Mouse (Mus musculus): ENCODE measurements around the gene Pdlim5. TPM values are rescaled to one million over a fixed set of nuclear protein-coding genes. Genes with fewer than 3 reads are reported as not detected.
A peak's percentile ranks its signal among the peaks of the same experiment; 100 is the strongest.

Gene Pdlim5
- total and polyA plus RNA-seq, 3 experiments: 508 to 668 (median 609) TPM

DNA sequence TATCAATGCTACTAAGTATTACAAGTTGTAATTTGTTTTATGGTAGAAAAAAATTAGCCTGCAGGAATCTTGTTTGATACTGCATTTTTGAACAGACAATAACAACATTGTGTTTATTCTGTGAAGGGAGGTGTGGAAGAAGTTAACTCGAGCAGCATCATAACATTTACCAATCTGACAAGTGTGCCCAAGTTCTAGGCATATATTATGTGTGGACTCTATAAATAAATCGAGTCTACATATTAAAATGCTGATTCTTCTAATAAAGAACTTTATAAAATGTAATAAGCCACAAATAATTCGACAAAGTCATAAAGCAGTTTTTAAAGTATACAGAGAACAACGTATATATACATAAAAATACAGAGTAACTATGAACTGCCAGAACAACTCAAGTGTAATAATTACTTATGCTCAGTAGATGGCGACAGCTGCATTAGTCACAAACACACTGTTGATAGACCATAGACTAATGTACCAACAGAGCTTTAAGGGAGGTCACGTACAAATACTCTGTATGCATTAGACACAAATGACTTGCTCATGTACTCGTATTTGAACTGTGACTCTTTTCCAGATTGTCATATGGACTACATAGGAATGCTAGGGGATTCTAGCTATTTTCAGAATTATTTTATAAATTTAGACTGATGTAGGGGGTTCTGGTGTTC is 100.7 kb downstream of the Pdlim5 start:
- Histone ChIP-seq H3K27ac (no peak overlapping the region), H3K4me3 (no peak overlapping the region), H3K9ac (ENCODE audit: low read depth, low read length) (no peak overlapping the region), H3K4me1 (ENCODE audit: control insufficient read depth, insufficient read depth, low read length) (peaks cover 4% of the 10 kb centered on the region), H3K36me3 (ENCODE audit: control insufficient read depth, insufficient read depth, low read length) (no peaks in the 10 kb centered on the region), H3K79me2 (replicated peaks; ENCODE audit: control insufficient read depth, insufficient read depth, low read length) (no peaks in the 10 kb centered on the region), H3K27me3 (ENCODE audit: control insufficient read depth, insufficient read depth, low read length) (no peaks in the 10 kb centered on the region)
- TF ChIP-seq POLR2A (IDR thresholded peaks at IDR 0.05; ENCODE audit: insufficient read depth, low read depth, low read length) (no peak), EP300 (IDR thresholded peaks at IDR 0.05; ENCODE audit: insufficient read depth, low read depth, low read length) (no peak), CTCF (IDR thresholded peaks at IDR 0.05) (peak; percentile 91)
- 22% methylated on average over 7 of the region's 7 CpGs for WGBS
- intact Hi-C loops (cut with DNase I): loop anchor here (1.0 to 2.0 kb wide), 2 partner anchors 100 to 149 kb away; partner anchors contain the start of gene Pdlim5
- no peak for DNase-seq

DNA sequence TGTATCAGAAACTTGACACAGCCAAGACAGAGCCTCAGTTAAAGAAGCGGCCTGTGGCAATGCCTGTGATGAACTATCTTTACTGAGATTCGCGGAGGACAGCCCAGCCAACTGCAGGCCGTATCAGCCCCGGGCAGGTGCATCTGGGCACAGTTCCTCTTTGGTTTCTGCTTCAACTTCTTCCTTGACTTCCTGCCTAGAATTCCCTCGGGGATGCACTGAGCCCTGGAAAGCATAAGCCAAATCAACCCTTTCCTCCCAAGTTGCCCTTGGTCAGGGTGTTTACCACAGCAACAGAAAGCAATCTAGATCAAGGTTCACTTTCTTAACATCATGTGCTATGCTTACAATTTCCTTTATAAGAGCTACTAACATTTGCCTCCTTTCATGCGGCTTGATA is 101.9 kb downstream of the Pdlim5 start:
- no peak for DNase-seq
- no peak for TF ChIP-seq POLR2A (IDR thresholded peaks at IDR 0.05; ENCODE audit: insufficient read depth, low read depth, low read length)
- no peak for TF ChIP-seq CTCF (IDR thresholded peaks at IDR 0.05)
- TF ChIP-seq EP300 (IDR thresholded peaks at IDR 0.05; ENCODE audit: insufficient read depth, low read depth, low read length): no peak
- intact Hi-C loops (cut with DNase I): no loop called here

DNA sequence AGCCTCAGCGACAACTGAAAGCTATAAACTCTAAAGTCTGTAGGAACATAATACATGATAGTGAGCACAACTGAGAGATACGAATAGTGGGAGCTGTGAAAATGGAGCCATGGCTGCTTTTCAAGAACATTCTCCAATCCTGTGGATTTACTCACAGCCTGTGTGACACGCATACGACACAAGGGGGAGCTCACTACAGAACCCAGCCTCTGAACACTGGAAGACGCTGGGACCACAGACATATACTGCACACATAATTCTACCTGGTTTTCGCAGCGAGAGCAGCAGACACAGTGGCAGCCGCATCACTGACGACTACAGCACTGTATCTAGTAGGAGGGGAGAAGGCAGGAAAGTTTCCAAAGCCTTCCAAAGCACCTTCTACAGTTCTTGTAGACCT is 112.8 kb downstream of the Pdlim5 start:
- H3K4me3 ChIP-seq: no peak overlapping the region
- intact Hi-C loops (cut with DNase I): loop anchor here (1.0 kb wide), 1 partner anchor 194 kb away; no protein-coding TSS in a partner anchor

More for the DNA sequence above, 101.9 kb downstream of the Pdlim5 start:
- 24% methylated on average over 7 of the region's 7 CpGs for WGBS
- Histone ChIP-seq H3K27me3 (ENCODE audit: control insufficient read depth, insufficient read depth, low read length) (no peaks in the 10 kb centered on the region), H3K36me3 (ENCODE audit: control insufficient read depth, insufficient read depth, low read length) (no peaks in the 10 kb centered on the region), H3K79me2 (replicated peaks; ENCODE audit: control insufficient read depth, insufficient read depth, low read length) (no peaks in the 10 kb centered on the region), H3K4me1 (ENCODE audit: control insufficient read depth, insufficient read depth, low read length) (peaks cover 4% of the 10 kb centered on the region), H3K4me3 (no peak overlapping the region), H3K9ac (ENCODE audit: low read depth, low read length) (no peak overlapping the region), H3K27ac (no peak overlapping the region)

DNA sequence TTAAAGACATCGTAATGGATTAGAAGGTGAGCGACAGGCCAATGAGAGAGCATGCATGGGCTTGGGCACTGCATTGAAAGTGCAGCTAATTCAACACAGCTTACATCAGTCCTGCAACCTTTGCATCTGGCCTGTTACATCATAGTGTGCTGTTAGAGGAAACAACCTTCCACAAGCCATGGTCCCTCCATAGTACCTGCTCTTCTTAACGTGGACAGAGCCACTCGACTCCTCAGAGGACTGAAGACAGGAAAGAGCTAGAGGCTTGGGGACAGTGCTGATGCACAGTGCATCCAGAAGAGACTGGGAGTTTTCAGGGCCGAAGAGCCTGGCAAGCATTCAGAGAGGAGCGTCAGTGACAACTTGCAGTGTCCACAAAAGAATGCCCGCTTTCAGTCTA is 113.8 kb downstream of the Pdlim5 start:
- intact Hi-C loops (cut with DNase I): loop anchor here (1.0 kb wide), 1 partner anchor 195 kb away; no protein-coding TSS in a partner anchor
- TF ChIP-seq EP300 (IDR thresholded peaks at IDR 0.05; ENCODE audit: insufficient read depth, low read depth, low read length) (no peak), POLR2A (IDR thresholded peaks at IDR 0.05; ENCODE audit: insufficient read depth, low read depth, low read length) (no peak), CTCF (IDR thresholded peaks at IDR 0.05) (no peak)
- H3K79me2 ChIP-seq (replicated peaks; ENCODE audit: control insufficient read depth, insufficient read depth, low read length): no peaks in the 10 kb centered on the region
- 81% methylated on average over 7 of the region's 7 CpGs for WGBS
- no peaks in the 10 kb centered on the region for H3K27me3 ChIP-seq (ENCODE audit: control insufficient read depth, insufficient read depth, low read length)
- H3K4me1 ChIP-seq (ENCODE audit: control insufficient read depth, insufficient read depth, low read length): peaks cover 6% of the 10 kb centered on the region
- H3K4me3 ChIP-seq: no peak overlapping the region
- DNase-seq: no peak
- peaks cover 9% of the 10 kb centered on the region for H3K36me3 ChIP-seq (ENCODE audit: control insufficient read depth, insufficient read depth, low read length)
- no peak overlapping the region for H3K9ac ChIP-seq (ENCODE audit: low read depth, low read length)
- H3K27ac ChIP-seq: no peak overlapping the region

More for the DNA sequence above, 112.8 kb downstream of the Pdlim5 start:
- Histone ChIP-seq H3K36me3 (ENCODE audit: control insufficient read depth, insufficient read depth, low read length) (peaks cover 9% of the 10 kb centered on the region), H3K4me1 (ENCODE audit: control insufficient read depth, insufficient read depth, low read length) (peaks cover 6% of the 10 kb centered on the region), H3K27me3 (ENCODE audit: control insufficient read depth, insufficient read depth, low read length) (no peaks in the 10 kb centered on the region), H3K27ac (no peak overlapping the region), H3K79me2 (replicated peaks; ENCODE audit: control insufficient read depth, insufficient read depth, low read length) (no peaks in the 10 kb centered on the region), H3K9ac (ENCODE audit: low read depth, low read length) (peak overlapping the region; percentile 38; the same call in 1 of the 2 replicates)
- 29% methylated on average over 9 of the region's 9 CpGs for whole genome bisulfite sequencing
- peak; percentile 44 to 56 for DNase-seq
- 0 out of 2 replicates have a peak, but pooled peaks have one; percentile 51 for TF ChIP-seq EP300 (IDR thresholded peaks at IDR 0.05; ENCODE audit: insufficient read depth, low read depth, low read length)
- no peak for TF ChIP-seq POLR2A (IDR thresholded peaks at IDR 0.05; ENCODE audit: insufficient read depth, low read depth, low read length)
- TF ChIP-seq CTCF (IDR thresholded peaks at IDR 0.05): peak; percentile 83

DNA sequence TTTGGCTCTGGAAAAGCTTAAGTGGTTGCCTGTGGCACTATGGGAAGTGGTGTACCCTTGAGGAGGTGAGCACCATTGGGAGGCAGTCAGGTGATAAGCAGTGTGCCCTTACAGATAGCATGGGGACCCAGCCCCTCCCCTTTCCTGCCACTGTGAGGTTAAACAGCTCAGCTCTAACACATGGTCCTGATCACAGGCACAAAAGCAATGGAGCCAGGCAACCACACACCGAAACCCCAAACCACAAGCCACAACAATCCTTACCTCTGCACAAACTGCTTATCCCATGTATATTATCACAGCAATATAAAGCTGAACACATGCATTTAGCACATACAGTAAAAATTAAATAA is 114.4 kb downstream of the Pdlim5 start:
- 58% methylated on average over 1 of the region's 1 CpGs for WGBS
- peaks cover 9% of the 10 kb centered on the region for H3K36me3 ChIP-seq (ENCODE audit: control insufficient read depth, insufficient read depth, low read length)
- H3K4me3 ChIP-seq: no peak overlapping the region
- no peaks in the 10 kb centered on the region for H3K79me2 ChIP-seq (replicated peaks; ENCODE audit: control insufficient read depth, insufficient read depth, low read length)
- no peak overlapping the region for H3K9ac ChIP-seq (ENCODE audit: low read depth, low read length)
- no peak for DNase-seq
- intact Hi-C loops (cut with DNase I): no loop called here
- TF ChIP-seq EP300 (IDR thresholded peaks at IDR 0.05; ENCODE audit: insufficient read depth, low read depth, low read length) (no peak), POLR2A (IDR thresholded peaks at IDR 0.05; ENCODE audit: insufficient read depth, low read depth, low read length) (no peak), CTCF (IDR thresholded peaks at IDR 0.05) (no peak)
- H3K27me3 ChIP-seq (ENCODE audit: control insufficient read depth, insufficient read depth, low read length): no peaks in the 10 kb centered on the region
- no peak overlapping the region; the same call in 1 of the 2 replicates for H3K27ac ChIP-seq
- H3K4me1 ChIP-seq (ENCODE audit: control insufficient read depth, insufficient read depth, low read length): peaks cover 6% of the 10 kb centered on the region
